Mouse (Mus musculus) activated CD4-positive, CD25-positive, alpha-beta regulatory T cell, adult 4 months (primary cell): ENCODE measurements at regions not wholly inside any gene's neighbourhood (a gene's known extent, or its start where the extent isn't known, plus 50 kb on each side); places are given as distances from the start of the nearest gene placed in this dataset.

Experiments used
- ATAC-seq: one replicate; pipeline ENCODE4 v1.8.0; 2017

DNA sequence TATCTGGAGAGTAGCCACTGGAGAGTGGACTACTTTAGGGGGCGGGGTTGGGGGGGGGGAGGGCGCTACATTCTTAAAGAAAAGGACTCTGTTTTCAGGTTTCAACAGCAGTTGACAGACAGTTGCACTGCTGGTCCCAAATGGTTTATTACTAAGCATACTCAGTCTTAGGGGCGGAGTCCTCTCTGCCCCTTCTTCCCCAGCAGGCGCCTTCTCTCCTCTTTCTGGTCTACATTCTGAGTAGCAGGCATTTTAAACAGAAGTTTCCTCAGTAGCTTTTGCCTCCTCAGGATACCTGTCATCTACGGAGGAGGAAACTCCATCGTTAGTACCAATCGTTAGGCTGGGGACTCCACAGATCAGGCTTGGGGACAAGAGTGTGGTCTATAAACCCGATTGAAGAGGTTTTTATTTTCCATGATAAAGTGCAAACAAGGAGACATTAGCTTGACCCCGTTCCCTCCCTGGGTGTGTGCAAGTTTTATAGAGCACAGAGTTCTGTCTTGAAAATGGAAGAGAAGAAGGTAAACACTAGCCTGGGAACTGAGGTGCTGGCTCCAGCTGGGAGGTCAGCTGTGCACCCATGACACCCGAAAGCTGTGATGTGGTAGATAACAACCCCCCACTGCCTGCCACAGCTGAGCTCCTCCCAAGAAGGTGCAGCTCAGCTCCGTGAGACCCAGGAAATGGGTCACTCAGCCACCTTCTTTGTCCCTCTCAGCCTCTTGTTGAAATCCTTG, 107.8 kb downstream of the Btg1 start:
- ATAC-seq, result peak; percentile 79

DNA sequence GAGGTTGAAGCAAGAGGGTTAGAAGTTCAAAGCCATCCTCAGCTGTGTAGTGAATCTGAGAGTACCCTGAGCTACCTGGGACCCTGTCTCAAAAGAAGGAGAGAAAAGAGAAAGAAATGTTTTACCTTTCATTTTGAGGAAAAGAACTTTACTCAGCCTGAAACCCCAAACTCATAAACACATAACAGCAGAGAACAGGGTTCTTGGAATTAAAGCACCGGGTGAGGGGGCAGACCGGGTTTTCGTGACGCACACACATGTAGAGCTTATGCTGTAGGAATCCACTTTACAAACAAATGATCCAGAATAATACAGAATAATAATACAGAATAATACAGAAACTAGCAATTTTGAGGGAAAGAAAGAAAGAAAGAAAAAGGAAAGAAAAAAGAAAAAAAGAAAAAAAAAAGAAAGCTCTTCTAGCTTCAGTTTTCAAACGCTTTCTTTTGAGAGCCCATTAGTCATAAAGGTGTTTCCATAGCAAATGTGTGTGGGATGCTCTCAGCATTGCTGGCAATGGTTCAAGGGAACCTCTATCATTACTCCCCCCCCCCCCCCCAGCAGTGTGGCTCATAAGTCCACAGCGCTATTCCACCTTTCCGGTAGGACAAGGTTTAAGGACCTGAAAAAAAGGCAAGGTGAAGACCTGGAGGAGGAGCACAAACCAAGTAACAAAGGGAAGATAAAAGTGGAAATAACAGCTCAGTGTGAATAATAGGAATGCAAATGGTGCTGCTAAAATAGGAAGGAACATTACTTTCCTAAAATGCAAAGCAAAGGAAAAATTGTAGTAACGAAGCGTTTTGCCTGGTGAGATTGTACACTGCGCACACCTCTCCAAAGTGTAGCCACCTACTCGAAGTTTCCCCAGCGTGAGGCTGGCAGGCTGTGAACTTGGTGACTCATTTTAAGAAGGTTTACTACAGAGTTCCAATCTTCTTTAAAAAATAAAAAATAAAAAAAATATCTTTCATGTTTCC, 110.3 kb downstream of the Btg1 start:
- ATAC-seq, result peak; percentile 21

DNA sequence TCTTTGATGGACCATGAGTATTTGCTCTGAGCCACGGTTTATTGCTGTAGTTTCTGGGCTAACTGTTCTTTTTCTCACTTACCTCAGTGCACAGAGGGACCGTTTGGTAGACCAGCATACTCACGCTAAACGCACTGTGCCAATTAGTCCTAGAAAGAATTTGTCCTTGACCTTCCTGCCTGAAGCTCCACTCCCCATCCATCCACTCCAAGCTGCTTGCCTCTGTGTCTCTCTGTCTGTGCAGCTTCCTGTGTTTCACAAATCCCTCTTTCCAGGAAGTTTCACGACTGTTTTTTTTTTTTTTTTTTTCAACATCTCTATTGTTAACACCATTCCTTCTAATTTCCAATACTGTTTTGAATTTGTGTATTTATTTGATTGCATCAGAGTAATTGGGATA, 116.8 kb downstream of the Btg1 start:
- ATAC-seq, result no peak

DNA sequence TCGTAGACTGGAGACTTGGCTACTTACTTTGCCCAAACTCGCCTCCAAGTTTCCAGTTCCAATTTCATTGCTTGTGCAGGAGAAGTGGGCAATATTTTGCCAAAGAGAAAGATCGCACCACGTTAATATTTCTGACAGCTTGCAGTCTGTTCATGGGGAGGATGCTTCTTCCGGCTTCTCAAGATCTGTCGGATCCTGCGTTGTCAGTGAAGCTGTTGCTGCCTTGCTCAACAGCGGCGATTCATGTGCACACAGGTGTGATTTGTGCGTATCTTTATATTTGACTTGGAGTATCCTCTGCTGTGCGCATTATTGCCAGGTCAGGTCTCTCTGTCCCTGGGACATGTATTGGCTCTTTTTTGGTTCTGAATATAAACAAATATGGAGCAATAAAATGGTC, 118.3 kb downstream of the Btg1 start:
- no peak for ATAC-seq

DNA sequence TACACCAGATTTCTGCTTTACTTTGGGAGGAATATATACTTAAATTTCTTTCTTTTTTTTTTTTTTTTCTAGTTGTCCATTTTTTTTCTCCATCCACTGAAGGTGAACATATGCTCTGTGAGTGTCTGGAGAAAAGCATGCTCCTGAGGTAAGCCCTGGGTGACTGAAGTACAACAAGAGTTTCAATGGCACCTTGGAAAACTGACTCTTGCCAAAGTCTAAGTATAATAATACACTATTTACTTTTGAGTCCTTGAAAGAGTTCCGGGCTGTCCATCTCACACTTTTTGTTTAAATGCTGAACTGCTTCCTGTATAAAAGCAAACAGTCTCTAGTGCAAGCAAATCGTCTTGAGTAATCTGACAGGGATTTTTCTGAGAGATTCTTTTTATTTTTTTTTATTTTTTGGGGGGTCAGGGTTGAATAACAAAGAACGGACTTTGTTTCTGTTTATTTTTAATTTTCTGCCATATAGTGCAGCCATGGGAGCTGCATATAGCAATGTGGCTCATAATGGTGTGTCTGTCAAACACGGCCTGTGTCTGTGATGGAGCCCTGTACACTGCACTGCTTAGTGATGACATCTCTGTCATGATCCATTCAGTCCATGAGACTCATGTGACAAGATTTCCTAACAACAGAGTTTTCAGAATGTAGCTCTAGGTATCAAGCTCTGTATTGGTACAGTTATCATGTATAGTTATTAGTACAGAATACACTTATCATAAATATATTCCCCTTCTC, 119.3 kb downstream of the Btg1 start:
- ATAC-seq, result no peak

DNA sequence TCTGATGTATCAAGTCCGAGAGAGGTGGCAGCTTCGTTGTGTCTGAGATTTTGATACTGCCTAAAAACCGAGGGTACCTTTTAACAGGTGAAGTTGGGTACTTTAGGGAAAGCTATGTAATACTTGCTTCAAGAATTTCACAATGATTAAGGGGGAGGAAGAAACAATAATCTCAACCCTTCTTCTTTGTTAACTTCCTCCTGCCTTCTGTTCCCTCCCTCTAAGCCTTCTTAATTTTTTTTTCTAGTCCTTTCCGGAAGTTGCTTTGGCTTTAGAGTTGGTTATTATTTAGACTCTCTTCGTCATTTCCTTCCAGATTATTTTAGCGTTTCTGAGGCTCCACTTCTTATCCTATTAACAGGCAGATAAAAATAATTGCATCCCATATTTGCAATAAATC, 121.2 kb downstream of the Btg1 start:
- no peak for ATAC-seq

- no peak for ATAC-seq
Observed at GRCm38 (mm10) chr10:96738606-96739005, 121.8 kb downstream of the Btg1 start.

- ATAC-seq, result no peak
Observed at GRCm38 (mm10) chr10:96744167-96744777, 127.5 kb downstream of the Btg1 start.

- no peak for ATAC-seq
Observed at GRCm38 (mm10) chr10:96747015-96747663, 130.3 kb downstream of the Btg1 start.

GRCm38 (mm10) chr10:96750861-96751260, 134.1 kb downstream of the Btg1 start:
- ATAC-seq, result no peak

DNA sequence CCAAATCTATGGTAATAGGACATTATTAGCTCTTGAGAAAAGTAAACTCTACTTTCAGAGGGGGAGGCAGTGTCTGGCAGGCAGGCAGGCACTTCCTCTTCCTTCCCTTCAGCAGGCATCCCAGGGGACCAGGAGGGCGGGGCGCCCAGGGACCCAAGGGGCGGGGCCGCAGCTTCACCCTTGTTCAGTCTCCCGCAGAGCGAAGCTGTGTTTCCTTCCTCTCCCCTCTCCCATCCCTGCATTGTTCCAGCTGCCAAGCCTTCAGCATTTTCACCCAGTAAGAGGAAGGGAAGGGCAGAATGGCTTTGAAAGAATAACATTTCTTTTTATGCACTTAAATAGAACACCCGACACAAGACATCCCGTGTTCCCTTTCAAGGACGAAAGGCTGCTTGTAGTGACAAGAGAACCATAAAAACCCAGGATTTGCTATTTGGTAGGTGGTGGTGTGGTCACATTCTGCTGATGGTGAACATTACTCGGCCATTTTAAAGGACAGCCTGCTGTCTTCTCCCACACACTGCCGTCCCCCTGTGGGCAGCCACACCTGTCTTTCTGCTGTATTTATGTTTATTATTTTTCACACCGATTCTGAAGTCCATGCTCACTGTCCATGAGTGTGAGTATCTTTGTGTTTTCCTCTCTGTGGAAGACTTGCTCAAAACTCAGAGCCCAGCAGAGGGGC, 134.9 kb downstream of the Btg1 start:
- peak; percentile 66 for ATAC-seq

- ATAC-seq, result no peak
Observed at GRCm38 (mm10) chr10:96752531-96752930, 135.7 kb downstream of the Btg1 start.

DNA sequence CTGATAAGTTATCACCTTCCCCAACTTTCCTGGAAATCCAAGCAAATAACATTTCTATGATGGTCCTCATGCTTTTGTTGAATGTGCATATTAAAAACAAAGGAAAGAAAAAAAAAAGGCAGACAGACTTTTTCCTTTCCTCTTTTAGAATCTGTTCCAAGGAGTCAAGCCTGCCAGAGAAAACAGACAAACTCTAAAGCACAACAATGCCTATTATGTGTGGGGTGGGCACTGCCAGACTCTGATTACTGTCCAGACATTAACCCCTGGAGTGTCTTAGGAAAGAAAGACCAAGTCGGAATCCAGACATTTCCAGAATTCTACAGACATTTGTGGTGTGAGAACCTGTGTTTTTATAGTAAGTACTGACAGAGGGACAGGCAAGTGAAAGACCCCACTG, 136.7 kb downstream of the Btg1 start:
- ATAC-seq, result no peak

- no peak for ATAC-seq
Observed at GRCm38 (mm10) chr10:96755674-96756073, 138.9 kb downstream of the Btg1 start.

- ATAC-seq, result no peak
Observed at GRCm38 (mm10) chr10:96756355-96757084, 139.7 kb downstream of the Btg1 start.

GRCm38 (mm10) chr10:96757311-96757710, 140.5 kb downstream of the Btg1 start:
- no peak for ATAC-seq

- no peak for ATAC-seq
Observed at GRCm38 (mm10) chr10:96761601-96762000, 144.8 kb downstream of the Btg1 start.

- ATAC-seq, result no peak
Observed at GRCm38 (mm10) chr10:96765626-96766025, 148.8 kb downstream of the Btg1 start.

DNA sequence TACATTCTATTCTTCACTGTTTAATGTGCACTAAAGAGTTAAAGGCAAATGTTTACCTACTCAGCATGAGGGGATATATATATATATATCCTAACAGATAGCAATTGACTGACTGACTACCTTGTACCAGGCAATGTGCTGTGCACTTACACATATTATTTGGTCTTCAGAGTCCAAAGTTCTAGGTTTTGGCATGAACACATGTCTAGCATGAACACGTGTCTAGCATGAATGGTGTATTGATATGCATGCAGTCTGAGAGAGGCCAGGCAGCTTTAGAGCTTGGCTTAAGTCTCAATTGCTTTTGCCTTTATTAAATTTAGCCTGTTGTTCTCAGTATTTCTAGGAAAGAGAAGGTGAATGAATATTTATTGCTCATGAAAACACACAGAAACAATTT, 161.4 kb downstream of the Btg1 start:
- ATAC-seq, result no peak

DNA sequence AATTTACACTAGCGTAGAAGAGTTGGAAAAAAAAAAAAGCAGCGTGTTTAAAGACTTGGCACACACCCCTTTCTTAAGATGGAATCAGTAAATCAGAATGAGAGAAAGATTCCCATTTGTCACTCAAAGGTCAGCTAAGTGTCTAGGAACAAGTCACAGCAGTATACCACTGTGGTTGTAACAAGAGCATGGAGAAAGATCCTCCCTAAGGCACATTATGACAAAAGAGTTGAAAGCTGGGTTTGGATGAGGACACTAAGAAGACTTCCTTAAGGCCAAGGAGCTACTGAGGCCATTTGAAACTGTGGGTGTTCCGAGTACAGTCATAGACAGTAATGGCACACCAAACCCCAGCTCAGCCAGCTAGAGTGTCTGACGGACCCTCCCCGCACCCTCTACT, 167.2 kb downstream of the Btg1 start:
- ATAC-seq, result no peak
